Mouse (Mus musculus): ENCODE measurements around the gene Tmem88.

GRCm38 (mm10) chr11:69368356-69369214, 29.4 kb downstream of the Tmem88 start:
- TF ChIP-seq CTCF (IDR thresholded peaks at IDR 0.05) (no peak), POLR2A (IDR thresholded peaks at IDR 0.05; ENCODE audit: insufficient read depth, low read depth, low read length) (no peak)
